Mouse (Mus musculus) right cerebral cortex, adult 2 months (tissue): ENCODE data around the gene Sptan1.
"Not testable (repeated sequence)": the region's sequence is repeated elsewhere in the genome, so short reads cannot be mapped to it uniquely, and the experiment has no call there.

Source experiments
- DNase-seq, 2 experiments: peaks; one replicate each; pipeline ENCODE4 v3.0.0; 2021 to 2022; ENCODE audit warnings: low spot score in 2 of 2

Gene Sptan1

GRCm38 (mm10) chr2:30009101-30009500 is 43.7 kb downstream of the Sptan1 start:
- DNase-seq = no peak

GRCm38 (mm10) chr2:30010840-30011281 is 45.5 kb downstream of the Sptan1 start:
- peak in 1 of 2 experiments; percentile 19 for DNase-seq

GRCm38 (mm10) chr2:30014326-30014966 is 49.1 kb downstream of the Sptan1 start:
- peak in 1 of 2 experiments; percentile 27 for DNase-seq

GRCm38 (mm10) chr2:30025454-30025853 is 60.1 kb downstream of the Sptan1 start:
- DNase-seq = no peak

- DNase-seq = no peak
These were observed 61.6 kb downstream of the Sptan1 start for GRCm38 (mm10) chr2:30026997-30027396.

- peak in 1 of 2 experiments; percentile 28 for DNase-seq
These were observed 67.0 kb downstream of the Sptan1 start for GRCm38 (mm10) chr2:30032244-30032846.

- DNase-seq = peak in 1 of 2 experiments; percentile 26
These were observed 67.6 kb downstream of the Sptan1 start for GRCm38 (mm10) chr2:30032957-30033356.

GRCm38 (mm10) chr2:30037762-30038161 is 72.4 kb downstream of the Sptan1 start:
- DNase-seq = no peak

GRCm38 (mm10) chr2:30038370-30038769 is 73.0 kb downstream of the Sptan1 start:
- DNase-seq = no peak

- DNase-seq = no peak
These were observed 74.3 kb downstream of the Sptan1 start for GRCm38 (mm10) chr2:30039687-30040086.

- peak; percentile 77 to 79 for DNase-seq
These were observed 77.1 kb downstream of the Sptan1 start for GRCm38 (mm10) chr2:30042445-30042844.

- DNase-seq = no peak
These were observed 79.2 kb downstream of the Sptan1 start for GRCm38 (mm10) chr2:30044550-30044949.

GRCm38 (mm10) chr2:30047127-30047526 is 81.8 kb downstream of the Sptan1 start:
- no peak for DNase-seq

- no peak for DNase-seq
These were observed 82.7 kb downstream of the Sptan1 start for GRCm38 (mm10) chr2:30048101-30048501.

- peak; percentile 97 to 98 for DNase-seq
These were observed 83.5 kb downstream of the Sptan1 start, which contains the start of gene Wdr34 for GRCm38 (mm10) chr2:30048699-30049388. Wdr34 (minus strand) TSS chr2:30048881.

GRCm38 (mm10) chr2:30049831-30050230 is 84.5 kb downstream of the Sptan1 start:
- DNase-seq = no peak

- no peak for DNase-seq
These were observed 86.8 kb downstream of the Sptan1 start for GRCm38 (mm10) chr2:30051992-30052761.

GRCm38 (mm10) chr2:30055310-30055709 is 90.0 kb downstream of the Sptan1 start:
- not testable (repeated sequence) for DNase-seq

- no peak for DNase-seq
These were observed 91.4 kb downstream of the Sptan1 start for GRCm38 (mm10) chr2:30056736-30057135.

GRCm38 (mm10) chr2:30057223-30057904 is 92.0 kb downstream of the Sptan1 start, which contains the start of gene Set:
Set (plus strand) TSS chr2:30057378.
- DNase-seq = no peak

GRCm38 (mm10) chr2:30058418-30058817 is 93.1 kb downstream of the Sptan1 start:
- no peak for DNase-seq
